Mouse (Mus musculus): Measurements from ENCODE around the gene Ipcef1. TPM values are rescaled to one million over a fixed set of nuclear protein-coding genes. Genes with fewer than 3 reads are reported as not detected.

The Ipcef1 gene
- polyA plus RNA-seq, 1 experiment from 2014 or later = not detected

DNA sequence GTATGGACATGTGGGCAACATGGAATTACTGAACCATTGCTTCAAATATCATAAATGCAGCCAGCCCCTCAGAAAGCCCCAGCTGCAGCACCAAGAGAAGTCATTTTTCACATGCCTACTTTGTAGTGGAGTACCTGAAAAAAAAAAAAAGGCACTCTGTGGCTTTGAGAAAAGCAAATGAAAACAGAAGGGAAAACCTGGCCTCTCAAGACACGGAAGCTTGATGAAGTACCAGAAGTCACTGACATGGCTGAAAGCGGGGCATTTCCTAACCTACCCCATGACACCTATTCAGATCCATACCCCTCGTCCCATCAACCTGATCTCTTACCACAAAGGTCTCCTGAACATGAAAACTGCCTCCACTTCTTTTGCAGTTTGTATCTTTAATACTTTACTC, 55.4 kb downstream of the Ipcef1 start:
- Histone ChIP-seq H3K36me3 (ENCODE audit: control insufficient read depth, insufficient read depth, low read length) (no peaks in the 10 kb centered on the region), H3K4me3 (ENCODE audit: low read depth, low read length) (no peak overlapping the region), H3K9me3 (ENCODE audit: control insufficient read depth, low read length) (no peaks in the 10 kb centered on the region), H3K27ac (ENCODE audit: low read depth) (no peak overlapping the region), H3K4me1 (replicated peaks; ENCODE audit: control insufficient read depth, insufficient read depth, low read length) (peaks cover 3% of the 10 kb centered on the region; the same call in 1 of the 2 replicates), H3K4me2 (ENCODE audit: low read length) (no peak overlapping the region), H3K27me3 (replicated peaks; ENCODE audit: control insufficient read depth, insufficient read depth, low read length) (no peaks in the 10 kb centered on the region), H3K9ac (ENCODE audit: low read length) (no peak overlapping the region)
- DNase-seq (ENCODE audit: low spot score) = no peak
- 79% methylated on average over 3 of the region's 3 CpGs for WGBS
- no peak for ATAC-seq (replicated peaks; ENCODE audit: low FRiP score, low TSS enrichment, low read depth)

DNA sequence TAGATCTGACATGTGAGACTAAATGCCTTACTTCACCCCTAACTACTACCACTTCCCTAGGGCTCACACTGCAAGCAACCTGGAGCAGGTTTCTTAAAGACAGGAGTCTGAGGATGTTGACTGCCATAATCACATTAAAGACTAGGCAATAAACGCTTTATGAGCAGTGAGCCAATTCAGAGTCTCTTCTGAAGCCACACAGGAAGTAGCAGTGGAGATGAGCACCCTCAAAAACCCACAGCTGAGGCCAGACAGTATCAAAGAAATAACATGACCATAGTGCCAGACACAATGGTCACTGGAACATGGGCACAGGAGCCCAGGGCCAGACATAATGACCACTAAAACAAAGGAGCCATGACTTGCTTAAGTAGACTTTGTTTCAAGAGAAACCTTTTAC, 63.7 kb downstream of the Ipcef1 start:
- Histone ChIP-seq H3K27me3 (replicated peaks; ENCODE audit: control insufficient read depth, insufficient read depth, low read length) (no peaks in the 10 kb centered on the region), H3K36me3 (ENCODE audit: control insufficient read depth, insufficient read depth, low read length) (no peaks in the 10 kb centered on the region), H3K4me3 (ENCODE audit: low read depth, low read length) (no peak overlapping the region), H3K4me1 (replicated peaks; ENCODE audit: control insufficient read depth, insufficient read depth, low read length) (no peaks in the 10 kb centered on the region), H3K27ac (ENCODE audit: low read depth) (no peak overlapping the region), H3K9ac (ENCODE audit: low read length) (no peak overlapping the region), H3K4me2 (ENCODE audit: low read length) (no peak overlapping the region), H3K9me3 (ENCODE audit: control insufficient read depth, low read length) (no peaks in the 10 kb centered on the region)
- ATAC-seq (replicated peaks; ENCODE audit: low FRiP score, low TSS enrichment, low read depth) (no peak), DNase-seq (ENCODE audit: low spot score) (no peak)
- WGBS = 77% methylated on average over 1 of the region's 1 CpGs

DNA sequence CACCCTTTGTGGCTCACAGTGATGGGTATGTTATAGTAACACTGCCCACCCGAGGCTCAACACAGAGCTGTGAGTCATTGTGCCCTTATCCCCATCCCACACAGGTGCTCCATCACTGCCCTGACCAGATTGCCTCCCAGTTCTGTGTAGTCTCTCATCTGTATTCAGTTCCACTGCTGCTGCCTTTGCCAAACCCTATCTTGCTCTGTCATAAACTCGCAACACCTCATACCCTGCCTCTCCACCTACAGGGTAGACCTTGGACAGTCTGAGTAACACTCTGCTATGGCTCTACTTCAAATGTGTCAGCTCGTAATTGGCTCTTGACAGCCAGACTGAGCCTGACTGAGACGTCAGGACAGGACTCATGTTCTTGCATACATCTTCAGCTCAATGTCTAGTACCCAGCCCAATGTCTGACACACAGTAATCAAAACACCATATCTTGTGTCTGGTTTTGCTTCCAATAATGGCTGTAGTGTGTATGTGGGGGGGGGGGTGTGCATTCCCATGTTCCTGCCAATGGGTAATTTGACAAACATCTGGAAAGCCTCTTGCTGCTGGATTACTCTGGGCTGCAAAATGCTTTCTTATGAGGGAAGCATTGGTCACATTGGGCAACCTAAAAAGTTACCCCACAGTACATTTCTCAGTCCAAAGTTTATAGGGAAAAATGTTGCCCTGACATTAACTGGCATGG, 64.7 kb downstream of the Ipcef1 start:
- Histone ChIP-seq H3K4me1 (replicated peaks; ENCODE audit: control insufficient read depth, insufficient read depth, low read length) (no peaks in the 10 kb centered on the region), H3K4me2 (ENCODE audit: low read length) (no peak overlapping the region), H3K36me3 (ENCODE audit: control insufficient read depth, insufficient read depth, low read length) (no peaks in the 10 kb centered on the region), H3K27me3 (replicated peaks; ENCODE audit: control insufficient read depth, insufficient read depth, low read length) (no peaks in the 10 kb centered on the region), H3K9me3 (ENCODE audit: control insufficient read depth, low read length) (no peaks in the 10 kb centered on the region), H3K27ac (ENCODE audit: low read depth) (no peak overlapping the region), H3K4me3 (ENCODE audit: low read depth, low read length) (no peak overlapping the region), H3K9ac (ENCODE audit: low read length) (no peak overlapping the region)
- WGBS = 76% methylated on average over 4 of the region's 4 CpGs
- DNase-seq (ENCODE audit: low spot score) = no peak
- ATAC-seq (replicated peaks; ENCODE audit: low FRiP score, low TSS enrichment, low read depth) = no peak

DNA sequence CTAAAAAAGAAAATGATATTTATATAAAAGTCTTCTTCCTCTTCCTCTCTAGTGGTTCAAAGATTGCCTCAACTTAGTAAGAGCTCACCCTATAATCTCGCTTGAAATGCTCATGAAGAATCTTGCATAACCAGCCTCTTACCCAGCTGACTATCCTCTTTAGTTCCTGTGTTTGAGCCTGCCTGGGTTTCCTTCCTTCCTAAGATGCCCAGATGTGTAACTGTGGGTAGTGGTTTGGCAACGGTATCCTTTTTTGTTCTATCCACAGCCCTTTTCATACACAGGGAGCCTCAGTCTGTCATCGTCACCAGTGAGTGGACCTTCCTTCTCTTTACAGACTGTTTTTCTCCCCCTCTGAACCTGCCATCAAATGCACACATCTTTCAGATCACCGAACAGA, 66.0 kb downstream of the Ipcef1 start:
- no peaks in the 10 kb centered on the region for H3K9me3 ChIP-seq (ENCODE audit: control insufficient read depth, low read length)
- no peak overlapping the region for H3K27ac ChIP-seq (ENCODE audit: low read depth)
- no peak overlapping the region for H3K4me3 ChIP-seq (ENCODE audit: low read depth, low read length)
- H3K4me2 ChIP-seq (ENCODE audit: low read length) = no peak overlapping the region
- H3K9ac ChIP-seq (ENCODE audit: low read length) = no peak overlapping the region
- ATAC-seq (replicated peaks; ENCODE audit: low FRiP score, low TSS enrichment, low read depth) (no peak), DNase-seq (ENCODE audit: low spot score) (no peak)
- 90% methylated on average over 4 of the region's 4 CpGs for WGBS
- H3K27me3 ChIP-seq (replicated peaks; ENCODE audit: control insufficient read depth, insufficient read depth, low read length) = no peaks in the 10 kb centered on the region
- no peaks in the 10 kb centered on the region for H3K4me1 ChIP-seq (replicated peaks; ENCODE audit: control insufficient read depth, insufficient read depth, low read length)
- H3K36me3 ChIP-seq (ENCODE audit: control insufficient read depth, insufficient read depth, low read length) = no peaks in the 10 kb centered on the region

DNA sequence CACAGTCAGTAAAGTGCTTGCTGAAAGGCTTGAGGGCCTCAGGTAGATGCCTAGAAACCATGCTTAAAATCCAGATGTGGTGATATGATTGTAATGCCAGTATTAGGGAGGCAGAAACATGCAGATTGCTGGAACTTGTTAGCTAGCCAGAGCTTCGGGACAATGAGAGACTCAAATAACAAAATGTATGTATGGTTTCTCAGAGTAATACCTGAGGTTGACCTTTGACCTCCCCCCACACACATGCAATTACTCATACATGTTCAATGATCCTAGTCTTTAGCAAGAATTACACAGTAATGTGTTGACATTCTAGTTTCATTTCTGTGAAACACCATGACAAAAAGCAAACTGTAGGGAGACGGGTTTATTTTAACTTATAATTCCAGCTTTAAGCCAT, 68.8 kb downstream of the Ipcef1 start:
- Histone ChIP-seq H3K4me2 (ENCODE audit: low read length) (no peak overlapping the region), H3K27me3 (replicated peaks; ENCODE audit: control insufficient read depth, insufficient read depth, low read length) (no peaks in the 10 kb centered on the region), H3K36me3 (ENCODE audit: control insufficient read depth, insufficient read depth, low read length) (no peaks in the 10 kb centered on the region), H3K9ac (ENCODE audit: low read length) (no peak overlapping the region), H3K9me3 (ENCODE audit: control insufficient read depth, low read length) (no peaks in the 10 kb centered on the region), H3K4me3 (ENCODE audit: low read depth, low read length) (no peak overlapping the region), H3K4me1 (replicated peaks; ENCODE audit: control insufficient read depth, insufficient read depth, low read length) (no peaks in the 10 kb centered on the region; the same call in 1 of the 2 replicates), H3K27ac (ENCODE audit: low read depth) (no peak overlapping the region)
- DNase-seq (ENCODE audit: low spot score) (no peak), ATAC-seq (replicated peaks; ENCODE audit: low FRiP score, low TSS enrichment, low read depth) (no peak)
- 91% methylated on average over 2 of the region's 2 CpGs for WGBS

DNA sequence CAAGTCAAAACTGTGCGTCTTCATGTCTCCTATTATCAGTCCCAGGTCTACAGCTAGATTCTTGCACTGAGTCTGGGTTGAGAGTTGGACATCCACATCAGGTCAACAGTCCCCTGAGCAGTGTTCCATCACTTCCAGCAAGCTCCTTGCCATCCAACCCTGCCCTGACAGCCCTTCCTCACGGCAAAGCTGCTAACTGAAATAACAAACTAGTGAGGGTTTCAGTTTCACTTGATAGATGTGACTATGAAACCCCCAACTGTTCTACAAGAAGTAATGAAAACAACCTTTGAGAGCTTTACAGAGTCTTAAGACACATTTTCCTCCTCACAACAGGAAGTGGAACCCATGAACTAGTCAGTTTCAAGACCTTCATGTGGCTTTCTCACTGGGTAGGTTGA, 69.5 kb downstream of the Ipcef1 start:
- no peak overlapping the region for H3K9ac ChIP-seq (ENCODE audit: low read length)
- 69% methylated on average over 2 of the region's 2 CpGs for WGBS
- H3K9me3 ChIP-seq (ENCODE audit: control insufficient read depth, low read length) = no peaks in the 10 kb centered on the region
- H3K27me3 ChIP-seq (replicated peaks; ENCODE audit: control insufficient read depth, insufficient read depth, low read length) = no peaks in the 10 kb centered on the region
- ATAC-seq (replicated peaks; ENCODE audit: low FRiP score, low TSS enrichment, low read depth) (no peak), DNase-seq (ENCODE audit: low spot score) (no peak)
- no peak overlapping the region for H3K4me3 ChIP-seq (ENCODE audit: low read depth, low read length)
- H3K27ac ChIP-seq (ENCODE audit: low read depth) = no peak overlapping the region
- no peak overlapping the region for H3K4me2 ChIP-seq (ENCODE audit: low read length)
- H3K4me1 ChIP-seq (replicated peaks; ENCODE audit: control insufficient read depth, insufficient read depth, low read length) = no peaks in the 10 kb centered on the region; the same call in 1 of the 2 replicates
- no peaks in the 10 kb centered on the region for H3K36me3 ChIP-seq (ENCODE audit: control insufficient read depth, insufficient read depth, low read length)

DNA sequence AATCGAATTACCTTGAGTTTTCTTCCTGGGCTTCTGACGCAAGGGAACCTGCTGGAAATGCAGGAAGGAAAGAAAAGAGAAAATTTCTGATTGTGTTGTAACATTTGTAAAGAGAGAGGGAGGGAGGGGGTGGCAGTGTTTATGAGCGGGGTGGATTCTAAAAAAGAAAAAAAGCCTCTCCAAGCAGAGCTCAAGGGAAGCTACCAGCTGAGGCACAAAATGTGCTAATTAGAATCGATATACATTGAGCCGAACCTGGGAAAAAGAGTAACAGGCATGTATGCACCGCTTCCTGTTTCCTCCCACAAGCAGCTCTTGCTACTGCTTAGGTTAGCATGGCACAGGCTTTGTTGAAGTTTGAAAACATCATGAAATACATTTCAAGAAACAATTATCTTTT, 72.0 kb downstream of the Ipcef1 start:
- Histone ChIP-seq H3K36me3 (ENCODE audit: control insufficient read depth, insufficient read depth, low read length) (no peaks in the 10 kb centered on the region), H3K9ac (ENCODE audit: low read length) (no peak overlapping the region), H3K4me3 (ENCODE audit: low read depth, low read length) (no peak overlapping the region), H3K4me2 (ENCODE audit: low read length) (peak overlapping the region; percentile 40), H3K27me3 (replicated peaks; ENCODE audit: control insufficient read depth, insufficient read depth, low read length) (no peaks in the 10 kb centered on the region), H3K4me1 (replicated peaks; ENCODE audit: control insufficient read depth, insufficient read depth, low read length) (no peaks in the 10 kb centered on the region; the same call in 1 of the 2 replicates), H3K27ac (ENCODE audit: low read depth) (no peak overlapping the region), H3K9me3 (ENCODE audit: control insufficient read depth, low read length) (no peaks in the 10 kb centered on the region)
- WGBS = 23% methylated on average over 6 of the region's 6 CpGs
- ATAC-seq (replicated peaks; ENCODE audit: low FRiP score, low TSS enrichment, low read depth) (no peak), DNase-seq (ENCODE audit: low spot score) (no peak)

DNA sequence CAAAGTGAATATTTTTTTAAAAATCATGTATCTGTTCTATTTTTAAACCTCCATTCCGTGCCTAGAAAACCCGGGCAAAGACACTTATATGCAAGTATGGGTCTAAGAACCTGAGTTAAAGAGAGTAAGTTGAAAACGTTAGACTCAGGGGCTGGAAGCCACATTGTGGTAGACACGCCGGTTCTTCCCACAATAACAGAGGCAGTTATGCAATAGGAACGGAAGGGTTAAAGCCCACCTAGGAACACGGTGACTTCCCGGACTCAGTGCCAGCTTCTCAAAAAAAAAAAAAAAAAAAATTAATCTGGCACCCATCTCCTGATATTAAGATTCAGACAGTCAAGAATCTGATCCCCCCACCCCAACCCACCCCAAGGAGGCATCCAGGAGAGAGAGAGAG, 72.5 kb downstream of the Ipcef1 start:
- Histone ChIP-seq H3K4me3 (ENCODE audit: low read depth, low read length) (no peak overlapping the region), H3K4me2 (ENCODE audit: low read length) (peak overlapping the region; percentile 40), H3K36me3 (ENCODE audit: control insufficient read depth, insufficient read depth, low read length) (no peaks in the 10 kb centered on the region), H3K4me1 (replicated peaks; ENCODE audit: control insufficient read depth, insufficient read depth, low read length) (no peaks in the 10 kb centered on the region; the same call in 1 of the 2 replicates), H3K27ac (ENCODE audit: low read depth) (no peak overlapping the region), H3K9me3 (ENCODE audit: control insufficient read depth, low read length) (no peaks in the 10 kb centered on the region), H3K27me3 (replicated peaks; ENCODE audit: control insufficient read depth, insufficient read depth, low read length) (no peaks in the 10 kb centered on the region), H3K9ac (ENCODE audit: low read length) (no peak overlapping the region)
- no peak for ATAC-seq (replicated peaks; ENCODE audit: low FRiP score, low TSS enrichment, low read depth)
- no peak for DNase-seq (ENCODE audit: low spot score)
- WGBS = 47% methylated on average over 8 of the region's 8 CpGs

DNA sequence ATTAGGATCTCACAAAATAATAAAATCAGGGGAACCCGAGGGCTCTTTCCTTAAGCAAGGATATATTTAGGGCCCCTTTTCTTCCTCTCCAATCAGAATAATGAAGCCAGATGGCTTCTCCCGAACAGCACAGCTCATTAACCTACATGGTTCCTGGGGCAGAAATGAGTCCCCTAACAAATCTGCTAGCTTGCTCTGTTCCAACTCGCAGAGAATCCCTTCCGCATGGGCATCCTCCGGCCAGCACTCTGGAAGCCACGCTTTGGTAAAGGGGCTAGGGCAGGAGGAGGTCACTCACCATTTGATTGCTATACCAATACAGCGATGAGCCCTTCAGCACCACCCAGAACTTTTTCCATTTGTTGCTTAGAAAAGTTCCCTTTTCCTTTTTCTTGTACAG, 73.1 kb downstream of the Ipcef1 start:
- Histone ChIP-seq H3K4me3 (ENCODE audit: low read depth, low read length) (no peak overlapping the region), H3K36me3 (ENCODE audit: control insufficient read depth, insufficient read depth, low read length) (no peaks in the 10 kb centered on the region), H3K9me3 (ENCODE audit: control insufficient read depth, low read length) (no peaks in the 10 kb centered on the region), H3K4me1 (replicated peaks; ENCODE audit: control insufficient read depth, insufficient read depth, low read length) (no peaks in the 10 kb centered on the region; the same call in 1 of the 2 replicates), H3K9ac (ENCODE audit: low read length) (no peak overlapping the region), H3K27me3 (replicated peaks; ENCODE audit: control insufficient read depth, insufficient read depth, low read length) (no peaks in the 10 kb centered on the region), H3K27ac (ENCODE audit: low read depth) (no peak overlapping the region), H3K4me2 (ENCODE audit: low read length) (no peak overlapping the region)
- DNase-seq (ENCODE audit: low spot score) (no peak), ATAC-seq (replicated peaks; ENCODE audit: low FRiP score, low TSS enrichment, low read depth) (no peak)
- WGBS = 78% methylated on average over 7 of the region's 7 CpGs
